In genomic region chr5:12563132-12563531, GRCm38 (mm10) we compare ENCODE assay signal across 30 mouse cellular contexts.
"Had no signal": no experiment of that assay in that cellular context is flagged by ENCODE, and none has a peak within 500 bp of the region (broad histone marks: within the 10 kb centered on the region; RNA-seq: fewer than 3 reads in every experiment).

No protein-coding gene starts in this region.

- H3K36me3 ChIP-seq: limb, embryonic 10.5 days; limb, embryonic 12.5 days; limb, embryonic 15.5 days; liver, embryonic 12.5 days; liver, embryonic 13.5 days; liver, embryonic 15.5 days; lung, embryonic 15.5 days; midbrain, embryonic 10.5 days; midbrain, embryonic 12.5 days; midbrain, embryonic 15.5 days had no signal

- H3K27me3 ChIP-seq: limb, embryonic 12.5 days; limb, embryonic 13.5 days; limb, embryonic 15.5 days; liver, embryonic 12.5 days; liver, embryonic 13.5 days; liver, embryonic 15.5 days; lung, embryonic 15.5 days; megakaryocyte, embryonic 14.5 days; midbrain, embryonic 15.5 days had no signal

- H3K27ac ChIP-seq: left cerebral cortex, adult 2 months; limb, embryonic 10.5 days; limb, embryonic 12.5 days; limb, embryonic 13.5 days; limb, embryonic 15.5 days; liver, embryonic 12.5 days; liver, embryonic 13.5 days; liver, embryonic 14.5 days; liver, embryonic 15.5 days; lung, embryonic 15.5 days; macrophage; midbrain, embryonic 10.5 days; midbrain, embryonic 12.5 days; midbrain, embryonic 15.5 days had no signal

- DNase-seq: left cerebral cortex, postnatal 4 days; liver; liver, embryonic 13.5 days; liver, postnatal 0 days; lung, adult 18-20 months; lung, adult 2 months; lung, embryonic 14.5 days; lung, postnatal 10 days; lung, postnatal 14 days; lung, postnatal 36 days; lung, postnatal 4 days had no signal

- ATAC-seq: liver, embryonic 12.5 days; liver, postnatal 0 days; lung, postnatal 0 days; midbrain, embryonic 15.5 days; midbrain, embryonic 16.5 days had no signal

- H3K4me2 ChIP-seq: limb, embryonic 12.5 days; limb, embryonic 13.5 days; limb, embryonic 15.5 days; liver, embryonic 11.5 days; liver, embryonic 12.5 days; liver, embryonic 13.5 days; liver, embryonic 15.5 days; lung, embryonic 14.5 days; lung, embryonic 15.5 days; midbrain, embryonic 11.5 days; midbrain, embryonic 12.5 days; midbrain, embryonic 15.5 days had no signal

- H3K4me3 ChIP-seq: left cerebral cortex, adult 2 months; limb, embryonic 10.5 days; limb, embryonic 12.5 days; limb, embryonic 13.5 days; limb, embryonic 15.5 days; liver, embryonic 12.5 days; liver, embryonic 13.5 days; liver, embryonic 15.5 days; lung, embryonic 15.5 days; megakaryocyte, embryonic 14.5 days; midbrain, embryonic 10.5 days; midbrain, embryonic 12.5 days; midbrain, embryonic 15.5 days; myocyte had no signal

- H3K9me3 ChIP-seq: limb, embryonic 10.5 days; limb, embryonic 12.5 days; limb, embryonic 13.5 days; limb, embryonic 15.5 days; liver, embryonic 12.5 days; liver, embryonic 13.5 days; liver, embryonic 15.5 days; lung, embryonic 15.5 days; megakaryocyte, embryonic 14.5 days; midbrain, embryonic 10.5 days; midbrain, embryonic 12.5 days; midbrain, embryonic 15.5 days had no signal

- H3K9ac ChIP-seq: limb, embryonic 12.5 days; limb, embryonic 13.5 days; limb, embryonic 15.5 days; liver, embryonic 12.5 days; liver, embryonic 13.5 days; liver, embryonic 14.5 days; liver, embryonic 15.5 days; liver, postnatal 0 days; lung, embryonic 14.5 days; lung, embryonic 15.5 days; midbrain, embryonic 12.5 days; midbrain, embryonic 15.5 days had no signal

- H3K4me1 ChIP-seq: limb, embryonic 15.5 days; liver, embryonic 12.5 days; liver, embryonic 13.5 days; liver, embryonic 15.5 days; lung, embryonic 15.5 days; midbrain, embryonic 12.5 days; midbrain, embryonic 15.5 days had no signal
